Mouse (Mus musculus) Patski (cell line): Measurements from ENCODE around the gene Lkaaear1. TPM values are rescaled to one million over a fixed set of nuclear protein-coding genes. Genes with fewer than 3 reads are reported as not detected.

Experiments used
- ATAC-seq: fragments of 100-300 bp; one replicate; pipeline ENCODE4 v1.8.0; 2021
- CTCF ChIA-PET: fragments of 350-600 bp; sonication (Branson Sonifier 250); formaldehyde crosslinking; loops from one replicate; lab custom pipeline; 2022; ENCODE audit warnings: inconsistent platforms; lab: Charles Lee
- POLR2A ChIA-PET: fragments of 350-600 bp; sonication (Branson Sonifier 250); formaldehyde crosslinking; loops from one replicate; lab custom pipeline; 2022; ENCODE audit warnings: antibody characterized with exemption, inconsistent platforms; lab: Charles Lee
- DNase-seq: peaks from one replicate; pipeline ENCODE4 v3.0.0-alpha.2; 2011; ENCODE audit warnings: low read depth, low spot score
- H3K27me3 ChIP-seq: fragments of 371-371 bp; one replicate; pipeline ENCODE4 v1.5.1; 2021
- CTCF ChIP-seq: fragments of 100-300 bp; IDR thresholded peaks from one replicate; pipeline ENCODE4 v1.5.1; 2021
- in situ Hi-C: fragments of 300-500 bp; cut with MboI; formaldehyde crosslinking; loops from 3 replicates; pipeline ENCODE4 v1.11.1; 2018; ENCODE audit warnings: low pct_unique_long_range_greater_than_20kb, mixed read lengths
- polyA plus RNA-seq: library from polyadenylated mRNA; unstranded; gene quantifications from one replicate; pipeline ENCODE4 v1.2.3, GENCODE M21; 2021

Gene Lkaaear1
- polyA plus RNA-seq, 1 experiment from 2014 or later, result not detected

DNA sequence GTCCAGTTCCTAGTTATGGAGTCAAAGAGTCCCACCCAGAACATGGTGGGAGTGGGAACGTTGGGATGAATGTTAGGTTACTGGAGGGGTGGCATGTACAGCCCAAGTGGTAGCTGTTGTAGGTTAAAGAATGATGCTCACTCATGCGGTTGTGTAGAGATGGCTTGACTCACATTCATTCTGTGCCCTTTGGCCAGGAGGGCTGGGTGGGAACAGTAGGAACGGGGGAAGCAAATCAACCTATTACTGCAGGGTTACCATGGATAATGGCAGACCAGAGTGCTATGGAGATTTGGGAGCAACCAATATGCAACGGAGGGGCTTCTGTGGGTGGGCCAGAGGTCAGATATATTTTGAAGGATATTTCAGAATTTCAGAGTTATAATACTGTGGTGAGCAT, 23.3 kb downstream of the Lkaaear1 start:
- CTCF ChIA-PET, result interaction anchor here (1.0 kb wide), 1 partner anchor 30 kb away, joined by 4 read pairs; no protein-coding TSS in a partner anchor
- H3K27me3 ChIP-seq, result peaks cover 35% of the 10 kb centered on the region
- in situ Hi-C loops, result loop anchor here (5.0 kb wide), 1 partner anchor 33 kb away; no protein-coding TSS in a partner anchor
- DNase-seq, result no peak
- TF ChIP-seq CTCF, result no peak
- POLR2A ChIA-PET, result interaction anchor here (0.6 kb wide), 1 partner anchor 75 kb away, joined by 4 read pairs; no protein-coding TSS in a partner anchor
- ATAC-seq, result no peak

DNA sequence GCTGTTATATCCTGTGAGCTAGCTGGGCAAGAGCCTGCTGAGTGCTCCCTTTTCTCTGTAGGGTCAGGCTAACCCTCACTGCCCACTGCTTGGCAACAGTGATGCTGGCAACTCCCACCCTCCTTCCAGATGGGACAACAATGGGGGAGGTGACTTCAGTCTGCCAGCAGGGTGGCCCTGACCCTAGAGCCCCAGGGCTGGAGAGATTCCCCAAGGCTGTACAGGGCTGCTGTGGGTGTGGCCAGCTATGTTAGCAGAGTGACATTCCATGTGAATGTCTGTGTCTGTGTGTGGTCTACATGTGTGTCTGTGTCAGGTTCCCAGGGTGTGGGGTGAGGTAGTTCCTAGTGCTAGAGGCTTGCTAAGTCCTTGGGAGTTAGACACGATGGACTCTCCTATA, 24.7 kb downstream of the Lkaaear1 start:
- no peak for TF ChIP-seq CTCF
- DNase-seq, result no peak
- ATAC-seq, result peak; percentile 10
- peaks cover 47% of the 10 kb centered on the region for H3K27me3 ChIP-seq
- ChIA-PET CTCF (interaction anchor here (1.2 to 2.9 kb wide), 2 partner anchors 15 to 27 kb away, joined by 3 to 18 read pairs; partner anchors contain the start of gene Gm29797), POLR2A (interaction anchor here (1.3 kb wide), 1 partner anchor 20 kb away, joined by 4 read pairs; no protein-coding TSS in a partner anchor)
- in situ Hi-C loops, result no loop called here

GRCm38 (mm10) chr2:181671984-181672383, 26.3 kb downstream of the Lkaaear1 start:
- H3K27me3 ChIP-seq, result peaks cover 49% of the 10 kb centered on the region
- CTCF ChIA-PET, result interaction anchor here (2.9 kb wide), 1 partner anchor 13 kb away, joined by 18 read pairs; the partner anchor contains the start of gene Gm29797
- in situ Hi-C loops, result no loop called here
- POLR2A ChIA-PET, result no interaction called here
- no peak for TF ChIP-seq CTCF
- no peak for DNase-seq
- no peak for ATAC-seq

GRCm38 (mm10) chr2:181671326-181671725, 26.9 kb downstream of the Lkaaear1 start, which contains the start of gene Sox18:
Gene Sox18, minus strand, starts transcription at chr2:181671640.
- ChIA-PET POLR2A (no interaction called here), CTCF (no interaction called here)
- TF ChIP-seq CTCF, result no peak
- peaks cover 52% of the 10 kb centered on the region for H3K27me3 ChIP-seq
- in situ Hi-C loops, result no loop called here
- ATAC-seq, result no peak
- DNase-seq, result no peak

DNA sequence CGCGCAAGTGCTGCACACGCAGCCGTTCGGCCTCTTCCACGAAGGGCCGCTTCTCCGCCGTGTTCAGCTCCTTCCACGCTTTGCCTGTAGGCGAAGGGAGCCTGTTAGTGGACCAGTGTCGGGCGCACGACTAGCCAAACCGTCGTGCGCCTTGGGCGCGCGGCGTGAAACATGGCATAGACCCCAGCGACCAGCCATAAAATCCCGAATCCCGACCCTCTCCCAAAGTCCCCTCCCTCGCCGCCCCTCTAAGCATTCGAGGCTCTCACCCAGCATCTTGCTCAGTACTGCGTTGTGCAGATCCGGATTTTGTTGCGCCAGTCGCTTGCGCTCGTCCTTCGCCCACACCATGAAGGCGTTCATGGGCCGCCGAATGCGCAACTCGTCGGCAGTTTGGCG, 27.3 kb downstream of the Lkaaear1 start:
- no peak for ATAC-seq
- ChIA-PET CTCF (interaction anchor here (0.7 to 1.0 kb wide), 2 partner anchors 9 to 10 kb away, joined by 4 read pairs; partner anchors contain the start of gene Tcea2), POLR2A (no interaction called here)
- no peak for DNase-seq
- TF ChIP-seq CTCF, result no peak
- in situ Hi-C loops, result no loop called here
- peaks cover 52% of the 10 kb centered on the region for H3K27me3 ChIP-seq

DNA sequence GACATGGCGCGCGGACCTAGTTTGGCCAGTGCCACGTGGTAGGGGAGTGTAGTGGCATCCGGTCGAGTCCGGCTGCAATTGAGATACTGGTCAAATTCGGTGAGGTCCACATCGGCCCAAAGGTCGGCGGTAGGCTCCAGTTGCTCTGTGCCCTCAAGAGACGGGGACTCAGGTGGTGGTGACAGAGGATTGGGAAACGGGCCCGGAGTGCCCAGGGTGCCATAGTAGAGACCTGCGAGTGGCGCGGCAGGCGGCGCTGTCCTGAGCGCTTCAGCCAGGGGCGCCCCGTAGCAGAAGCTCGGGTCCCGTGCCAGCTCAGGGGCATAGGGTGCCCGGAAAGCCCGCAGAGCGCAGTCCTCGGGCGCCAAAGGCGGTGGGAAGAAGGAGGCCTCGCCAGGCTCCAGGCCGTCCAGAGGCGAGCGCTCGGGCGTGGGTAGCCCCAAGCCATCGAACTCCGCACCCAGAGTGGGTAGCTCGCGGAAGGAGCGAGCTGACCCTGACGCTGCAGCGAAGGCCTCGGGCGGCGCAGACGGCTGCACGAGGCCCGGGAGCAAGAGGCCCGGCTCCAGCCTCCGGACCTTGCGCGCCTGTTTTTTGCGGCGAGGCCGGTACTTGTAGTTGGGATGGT, 27.8 kb downstream of the Lkaaear1 start:
- no peak for TF ChIP-seq CTCF
- CTCF ChIA-PET, result interaction anchor here (0.7 to 1.4 kb wide), 3 partner anchors 9 to 23 kb away, joined by 3 to 4 read pairs (median 4); partner anchors contain the start of gene Tcea2
- no peak for DNase-seq
- in situ Hi-C loops, result no loop called here
- POLR2A ChIA-PET, result no interaction called here
- no peak for ATAC-seq
- H3K27me3 ChIP-seq, result peaks cover 52% of the 10 kb centered on the region

DNA sequence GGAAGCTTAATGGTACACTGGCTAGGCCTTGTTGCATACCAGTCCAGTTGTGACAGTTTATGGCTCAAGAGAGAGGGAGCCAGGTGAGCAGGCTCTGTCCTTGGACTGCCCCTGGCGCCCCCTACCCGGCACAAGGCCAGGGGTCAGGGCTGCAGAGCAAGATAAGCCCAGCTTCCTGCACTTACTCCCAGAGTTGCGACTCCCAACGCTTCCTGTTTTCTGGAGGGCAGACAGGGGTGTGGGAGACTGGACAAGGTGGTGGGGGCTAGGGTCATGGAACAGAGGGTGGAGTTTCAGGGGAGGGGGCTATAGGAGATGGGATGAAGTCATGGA, 35.0 kb downstream of the Lkaaear1 start:
- in situ Hi-C loops, result no loop called here
- ChIA-PET POLR2A (no interaction called here), CTCF (interaction anchor here (1.2 to 13.3 kb wide), 2 partner anchors 16 to 26 kb away, joined by 3 to 135 read pairs; partner anchors contain the start of gene Tcea2)
- no peak for TF ChIP-seq CTCF
- DNase-seq (no peak), ATAC-seq (no peak)
- H3K27me3 ChIP-seq, result peaks cover 3% of the 10 kb centered on the region

- DNase-seq (no peak), ATAC-seq (no peak)
- no peak for TF ChIP-seq CTCF
- CTCF ChIA-PET, result interaction anchor here (1.2 to 13.3 kb wide), 2 partner anchors 16 to 26 kb away, joined by 3 to 135 read pairs; partner anchors contain the start of gene Tcea2
- in situ Hi-C loops, result no loop called here
- H3K27me3 ChIP-seq, result peaks cover 3% of the 10 kb centered on the region
- POLR2A ChIA-PET, result no interaction called here
Measured at GRCm38 (mm10) chr2:181662620-181663297, 35.5 kb downstream of the Lkaaear1 start.

- peak; percentile 74 for TF ChIP-seq CTCF
- POLR2A ChIA-PET, result no interaction called here
- CTCF ChIA-PET, result interaction anchor here (0.6 to 13.3 kb wide), 9 partner anchors 10 to 47 kb away, joined by 3 to 135 read pairs (median 9); partner anchors contain the start of gene Tcea2
- in situ Hi-C loops, result no loop called here
- peak; percentile 67 for ATAC-seq
- H3K27me3 ChIP-seq, result no peaks in the 10 kb centered on the region
- DNase-seq, result no peak
Measured at GRCm38 (mm10) chr2:181659609-181660055, 38.6 kb downstream of the Lkaaear1 start.

DNA sequence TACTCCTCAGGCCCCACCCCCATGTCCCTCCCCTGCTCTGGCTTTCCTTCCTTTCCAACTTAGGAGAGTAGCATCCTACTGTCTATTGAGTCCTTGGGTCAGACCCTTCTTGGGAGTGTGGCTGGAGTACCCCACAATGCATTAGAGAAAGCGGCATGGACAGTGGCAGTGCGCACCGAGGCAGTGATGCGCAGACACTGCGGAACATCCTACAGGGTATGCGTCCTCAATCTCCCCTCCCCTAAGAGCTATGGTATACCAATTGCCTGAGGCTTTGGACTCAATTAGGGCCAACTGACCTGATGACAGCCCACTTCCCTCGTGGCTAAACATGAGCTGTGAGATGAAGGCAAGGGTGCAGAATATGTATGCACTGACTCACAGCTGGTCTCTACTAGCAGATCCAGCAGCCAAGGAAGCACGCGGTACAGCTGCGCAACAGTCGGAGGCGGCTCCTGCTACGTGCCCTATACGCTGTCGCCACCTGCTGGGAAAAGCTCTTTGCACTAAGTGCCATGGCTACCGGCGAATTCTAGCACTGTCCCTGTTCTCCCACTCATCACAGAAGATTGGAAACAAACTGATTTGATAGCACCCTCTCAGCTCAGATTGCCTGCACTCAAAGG, 39.2 kb downstream of the Lkaaear1 start:
- H3K27me3 ChIP-seq, result no peaks in the 10 kb centered on the region
- ChIA-PET CTCF (interaction anchor here (0.6 to 13.3 kb wide), 9 partner anchors 10 to 48 kb away, joined by 3 to 135 read pairs (median 9); partner anchors contain the start of gene Tcea2), POLR2A (no interaction called here)
- in situ Hi-C loops, result no loop called here
- no peak for DNase-seq
- TF ChIP-seq CTCF, result no peak
- ATAC-seq, result no peak
